Mouse (Mus musculus): ENCODE measurements around the gene Mturn. TPM values are rescaled to one million over a fixed set of nuclear protein-coding genes. Genes with fewer than 3 reads are reported as not detected.

The Mturn gene
- polyA plus RNA-seq, 1 experiment: 41.2 TPM

DNA sequence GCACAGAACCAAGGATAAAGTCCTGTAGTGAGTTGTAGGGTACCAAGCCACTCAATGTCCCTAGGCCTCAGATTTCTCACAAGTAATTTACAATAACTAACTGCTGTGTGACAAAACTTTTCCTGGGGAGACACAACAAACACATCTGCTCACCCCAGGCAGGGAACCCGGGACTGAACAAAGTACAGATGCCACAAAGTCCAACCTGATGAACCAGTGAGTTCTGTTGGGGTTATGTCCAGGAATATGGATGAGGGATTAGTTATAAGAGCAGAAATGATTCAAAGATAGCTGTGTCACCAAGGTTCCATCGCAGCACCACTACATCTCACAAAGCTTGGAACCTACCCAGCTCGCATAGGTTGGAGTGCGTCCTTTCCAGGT lies 39.8 kb downstream of the Mturn start:
- Histone ChIP-seq H3K27ac (ENCODE audit: insufficient read depth, low read length) (no peak overlapping the region), H3K4me3 (replicated peaks; ENCODE audit: insufficient read depth, low read depth, low read length) (no peak overlapping the region), H3K4me1 (ENCODE audit: control insufficient read depth, insufficient read depth, low read length) (peaks cover 14% of the 10 kb centered on the region), H3K27me3 (ENCODE audit: control insufficient read depth, insufficient read depth, low read length) (no peaks in the 10 kb centered on the region)
- no peak for DNase-seq
- WGBS: 78% methylated on average over 4 of the region's 4 CpGs
- TF ChIP-seq POLR2A (IDR thresholded peaks at IDR 0.05; ENCODE audit: borderline replicate concordance, insufficient read depth, low read length) (no peak), CTCF (IDR thresholded peaks at IDR 0.05; ENCODE audit: borderline replicate concordance, insufficient read depth, low read depth, low read length) (no peak)

DNA sequence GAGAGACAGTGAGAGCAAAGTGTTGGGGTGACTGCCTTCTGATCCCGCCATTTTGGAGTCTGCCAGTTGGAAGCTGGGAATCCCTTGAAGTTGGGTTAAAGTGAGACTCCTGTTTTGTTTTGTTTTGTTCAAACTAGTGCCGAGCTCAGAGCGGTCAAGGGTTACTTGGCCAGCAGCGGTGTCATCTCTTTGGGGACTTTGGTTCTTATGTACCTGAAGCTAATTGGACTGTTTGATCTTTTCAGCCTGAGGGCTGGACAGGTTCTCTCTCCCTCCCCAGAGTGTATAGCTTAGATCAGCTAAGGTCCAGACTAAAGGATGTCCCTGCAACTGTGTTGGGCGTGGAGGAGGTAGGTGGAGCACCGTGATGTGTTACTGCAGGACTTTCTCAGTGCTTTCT lies 44.9 kb downstream of the Mturn start:
- no peak for DNase-seq

DNA sequence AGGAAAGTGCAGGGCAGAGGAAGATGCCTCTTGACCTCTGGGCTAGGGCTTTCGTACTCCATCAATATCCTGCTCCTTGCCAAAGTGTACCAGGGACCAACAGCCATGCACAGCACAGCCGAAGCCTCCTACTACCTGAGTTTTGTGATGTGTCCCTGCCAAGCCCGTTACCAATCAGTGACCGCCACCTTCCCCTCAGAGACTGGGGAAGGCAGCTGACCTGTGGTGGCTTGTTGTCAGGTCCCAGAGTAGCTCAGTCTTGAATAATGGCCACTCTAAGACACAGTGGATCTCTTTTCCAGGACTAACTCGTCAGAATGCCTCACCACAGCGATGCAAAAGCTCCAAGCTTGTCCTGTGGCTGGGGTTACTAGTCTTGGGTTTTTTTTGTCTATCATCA lies 45.4 kb downstream of the Mturn start:
- TF ChIP-seq POLR2A (IDR thresholded peaks at IDR 0.05; ENCODE audit: borderline replicate concordance, insufficient read depth, low read length) (no peak), CTCF (IDR thresholded peaks at IDR 0.05; ENCODE audit: borderline replicate concordance, insufficient read depth, low read depth, low read length) (no peak)
- WGBS: 90% methylated on average over 6 of the region's 6 CpGs
- no peak overlapping the region for H3K27ac ChIP-seq (ENCODE audit: insufficient read depth, low read length)
- no peak overlapping the region for H3K4me3 ChIP-seq (replicated peaks; ENCODE audit: insufficient read depth, low read depth, low read length)
- no peak for DNase-seq
- no peaks in the 10 kb centered on the region for H3K27me3 ChIP-seq (ENCODE audit: control insufficient read depth, insufficient read depth, low read length)
- H3K4me1 ChIP-seq (ENCODE audit: control insufficient read depth, insufficient read depth, low read length): 0 out of 2 replicates have a peak, but pooled peaks cover 3% of the 10 kb centered on the region

More for the DNA sequence above, 44.9 kb downstream of the Mturn start:
- Histone ChIP-seq H3K4me3 (replicated peaks; ENCODE audit: insufficient read depth, low read depth, low read length) (no peak overlapping the region), H3K27ac (ENCODE audit: insufficient read depth, low read length) (no peak overlapping the region), H3K27me3 (ENCODE audit: control insufficient read depth, insufficient read depth, low read length) (no peaks in the 10 kb centered on the region), H3K4me1 (ENCODE audit: control insufficient read depth, insufficient read depth, low read length) (no peaks in the 10 kb centered on the region)
- WGBS: 94% methylated on average over 6 of the region's 6 CpGs
- TF ChIP-seq CTCF (IDR thresholded peaks at IDR 0.05; ENCODE audit: borderline replicate concordance, insufficient read depth, low read depth, low read length) (no peak), POLR2A (IDR thresholded peaks at IDR 0.05; ENCODE audit: borderline replicate concordance, insufficient read depth, low read length) (no peak)

DNA sequence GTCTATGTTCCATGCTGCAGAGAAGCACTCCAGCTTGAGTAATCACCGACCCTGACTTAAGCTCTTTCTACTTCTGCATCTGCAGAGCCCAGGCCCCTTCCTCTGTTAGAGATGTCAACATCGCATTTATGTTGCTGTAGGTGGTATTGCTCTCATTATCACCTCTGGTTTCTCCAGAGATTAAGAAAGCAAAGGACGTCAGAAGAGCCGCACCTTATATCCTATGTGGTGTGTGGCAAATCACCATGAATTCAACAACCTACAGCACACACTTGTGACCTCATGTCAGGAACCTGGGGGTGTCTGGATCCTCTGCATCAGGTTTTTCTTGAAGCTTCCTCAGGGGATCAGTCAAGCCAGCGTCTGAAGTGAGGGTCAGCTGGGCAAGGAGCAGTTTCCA lies 46.0 kb downstream of the Mturn start:
- H3K27ac ChIP-seq (ENCODE audit: insufficient read depth, low read length): no peak overlapping the region
- H3K4me3 ChIP-seq (replicated peaks; ENCODE audit: insufficient read depth, low read depth, low read length): no peak overlapping the region
- H3K27me3 ChIP-seq (ENCODE audit: control insufficient read depth, insufficient read depth, low read length): no peaks in the 10 kb centered on the region; the same call in 1 of the 2 replicates
- H3K4me1 ChIP-seq (ENCODE audit: control insufficient read depth, insufficient read depth, low read length): 0 out of 2 replicates have a peak, but pooled peaks cover 3% of the 10 kb centered on the region
- TF ChIP-seq CTCF (IDR thresholded peaks at IDR 0.05; ENCODE audit: borderline replicate concordance, insufficient read depth, low read depth, low read length): no peak
- TF ChIP-seq POLR2A (IDR thresholded peaks at IDR 0.05; ENCODE audit: borderline replicate concordance, insufficient read depth, low read length): no peak
- DNase-seq: no peak
- WGBS: 90% methylated on average over 5 of the region's 5 CpGs

DNA sequence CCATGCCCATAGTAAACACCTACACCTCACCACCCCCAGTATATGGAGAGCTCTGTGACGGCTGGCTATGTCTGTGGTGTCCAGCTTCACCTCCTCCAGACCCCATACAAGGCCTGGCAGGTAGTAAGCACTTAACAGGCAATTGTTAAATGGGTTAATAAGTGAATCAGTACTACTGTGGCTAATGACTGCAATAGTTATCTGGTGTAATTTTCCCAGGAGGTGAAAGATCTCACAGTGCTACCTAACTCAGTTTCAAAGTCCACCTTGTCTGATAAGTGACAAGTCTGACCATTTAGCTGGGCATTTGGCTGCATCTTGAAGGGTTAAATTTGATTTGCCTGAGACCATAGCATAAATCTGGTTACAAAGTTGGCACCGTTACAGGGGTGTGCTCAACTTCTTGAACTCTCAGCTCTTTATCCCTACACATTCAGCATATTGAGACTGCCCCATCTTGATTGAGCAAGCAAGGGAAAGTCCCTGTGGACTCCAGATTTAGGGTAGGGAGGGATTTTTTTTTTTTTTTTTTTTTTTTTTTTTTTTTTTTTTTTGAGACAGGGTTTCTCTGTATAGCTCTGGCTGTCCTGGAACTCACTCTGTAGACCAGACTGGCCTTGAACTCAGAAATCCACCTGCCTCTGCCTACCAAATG lies 48.2 kb downstream of the Mturn start:
- no peak overlapping the region for H3K4me3 ChIP-seq (replicated peaks; ENCODE audit: insufficient read depth, low read depth, low read length)
- H3K27ac ChIP-seq (ENCODE audit: insufficient read depth, low read length): no peak overlapping the region
- no peaks in the 10 kb centered on the region; the same call in 1 of the 2 replicates for H3K27me3 ChIP-seq (ENCODE audit: control insufficient read depth, insufficient read depth, low read length)
- 0 out of 2 replicates have a peak, but pooled peaks cover 3% of the 10 kb centered on the region for H3K4me1 ChIP-seq (ENCODE audit: control insufficient read depth, insufficient read depth, low read length)
- TF ChIP-seq CTCF (IDR thresholded peaks at IDR 0.05; ENCODE audit: borderline replicate concordance, insufficient read depth, low read depth, low read length) (no peak), POLR2A (IDR thresholded peaks at IDR 0.05; ENCODE audit: borderline replicate concordance, insufficient read depth, low read length) (no peak)
- 98% methylated on average over 2 of the region's 2 CpGs for WGBS
- no peak for DNase-seq

DNA sequence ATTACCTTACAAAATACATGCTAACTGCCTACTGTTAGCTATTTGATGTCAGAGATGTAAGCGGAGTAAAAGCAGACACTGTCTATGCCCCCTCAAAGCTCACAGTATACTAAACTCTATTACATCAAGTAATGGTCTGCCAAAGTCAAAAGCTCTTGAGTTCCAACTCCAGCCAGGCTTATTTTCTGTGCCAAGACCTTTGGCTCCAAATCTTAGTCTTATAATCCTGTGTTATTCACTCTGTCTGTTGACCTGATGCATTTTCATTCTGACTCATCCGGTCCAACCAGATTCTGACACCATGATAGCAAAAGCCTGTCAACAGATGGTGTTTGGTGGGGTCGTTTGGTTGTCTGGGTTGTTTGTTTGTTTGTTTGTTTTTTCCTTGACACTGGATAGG lies 50.3 kb downstream of the Mturn start:
- 37% methylated on average over 3 of the region's 3 CpGs for WGBS

DNA sequence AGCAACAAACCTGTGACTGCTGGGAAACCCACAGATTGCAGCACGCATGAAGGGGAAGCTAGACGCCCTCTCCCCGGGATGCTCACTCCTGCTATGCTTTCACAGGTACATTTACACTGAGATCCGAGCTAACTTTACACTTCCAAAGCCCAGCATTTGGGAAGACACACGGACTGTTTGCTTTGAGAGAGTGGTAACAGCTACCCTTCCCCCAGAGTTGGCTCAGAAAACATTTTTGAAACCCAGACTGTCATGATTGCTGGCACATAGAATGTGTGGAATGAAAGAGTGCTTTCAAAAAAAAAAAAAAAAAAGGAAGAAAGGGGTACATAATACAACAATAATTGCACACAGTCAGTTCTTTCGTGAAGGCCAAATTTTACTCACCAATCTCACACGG lies 51.3 kb downstream of the Mturn start:
- Histone ChIP-seq H3K27me3 (ENCODE audit: control insufficient read depth, insufficient read depth, low read length) (no peaks in the 10 kb centered on the region; the same call in 1 of the 2 replicates), H3K27ac (ENCODE audit: insufficient read depth, low read length) (no peak overlapping the region), H3K4me1 (ENCODE audit: control insufficient read depth, insufficient read depth, low read length) (0 out of 2 replicates have a peak, but pooled peaks cover 3% of the 10 kb centered on the region), H3K4me3 (replicated peaks; ENCODE audit: insufficient read depth, low read depth, low read length) (no peak overlapping the region)
- 48% methylated on average over 7 of the region's 7 CpGs for WGBS
- TF ChIP-seq POLR2A (IDR thresholded peaks at IDR 0.05; ENCODE audit: borderline replicate concordance, insufficient read depth, low read length): no peak
- TF ChIP-seq CTCF (IDR thresholded peaks at IDR 0.05; ENCODE audit: borderline replicate concordance, insufficient read depth, low read depth, low read length): no peak
- no peak for DNase-seq

More for the DNA sequence above, 50.3 kb downstream of the Mturn start:
- no peak for TF ChIP-seq POLR2A (IDR thresholded peaks at IDR 0.05; ENCODE audit: borderline replicate concordance, insufficient read depth, low read length)
- no peak for TF ChIP-seq CTCF (IDR thresholded peaks at IDR 0.05; ENCODE audit: borderline replicate concordance, insufficient read depth, low read depth, low read length)
- no peak overlapping the region for H3K27ac ChIP-seq (ENCODE audit: insufficient read depth, low read length)
- no peaks in the 10 kb centered on the region; the same call in 1 of the 2 replicates for H3K27me3 ChIP-seq (ENCODE audit: control insufficient read depth, insufficient read depth, low read length)
- 0 out of 2 replicates have a peak, but pooled peaks cover 3% of the 10 kb centered on the region for H3K4me1 ChIP-seq (ENCODE audit: control insufficient read depth, insufficient read depth, low read length)
- no peak overlapping the region for H3K4me3 ChIP-seq (replicated peaks; ENCODE audit: insufficient read depth, low read depth, low read length)
- DNase-seq: no peak

DNA sequence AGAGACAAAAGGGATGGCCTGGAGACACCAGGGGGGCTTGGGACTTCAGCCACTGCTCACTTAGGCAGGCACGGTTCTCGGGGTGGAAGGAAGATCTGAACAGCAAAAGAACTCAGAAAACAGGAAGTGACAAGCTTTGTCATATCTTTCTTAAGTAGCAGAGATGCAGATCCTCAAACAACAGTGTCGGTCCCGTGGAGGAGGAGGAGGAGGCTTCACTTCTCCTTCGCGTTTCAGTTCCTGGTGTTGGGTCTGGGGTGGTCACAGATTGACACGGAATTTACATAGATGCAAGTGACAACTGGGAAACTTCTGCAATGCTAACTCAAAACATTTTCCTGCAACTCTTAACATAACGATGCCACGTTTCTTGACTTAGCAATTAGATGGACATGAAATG lies 54.7 kb downstream of the Mturn start:
- Histone ChIP-seq H3K4me1 (ENCODE audit: control insufficient read depth, insufficient read depth, low read length) (0 out of 2 replicates have a peak, but pooled peaks cover 3% of the 10 kb centered on the region), H3K27me3 (ENCODE audit: control insufficient read depth, insufficient read depth, low read length) (no peaks in the 10 kb centered on the region; the same call in 1 of the 2 replicates), H3K4me3 (replicated peaks; ENCODE audit: insufficient read depth, low read depth, low read length) (no peak overlapping the region), H3K27ac (ENCODE audit: insufficient read depth, low read length) (no peak overlapping the region)
- WGBS: 83% methylated on average over 9 of the region's 9 CpGs
- no peak for TF ChIP-seq POLR2A (IDR thresholded peaks at IDR 0.05; ENCODE audit: borderline replicate concordance, insufficient read depth, low read length)
- DNase-seq: no peak

All from cerebellum, adult 2 months (tissue).